ENCODE assay signal across 8 mouse cellular contexts in the genomic region with DNA sequence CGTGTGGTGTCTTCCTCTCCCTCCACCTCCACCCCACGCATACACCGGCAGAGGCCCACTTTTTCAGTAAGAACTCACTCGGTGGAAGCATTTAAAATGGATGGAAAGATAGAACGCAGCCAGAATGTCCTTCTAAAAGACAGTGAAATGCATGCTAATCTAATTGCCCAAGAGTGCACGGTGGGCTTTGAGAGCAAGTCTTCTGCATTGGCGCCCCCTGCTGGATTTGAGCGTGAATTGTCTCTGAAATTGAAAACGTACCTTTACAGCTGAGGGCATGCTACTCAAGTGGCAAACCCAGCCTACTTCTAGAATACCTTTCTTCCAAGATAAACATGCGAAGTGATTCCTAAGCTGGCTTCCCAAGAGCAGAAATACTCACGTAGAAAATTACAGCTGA.
DNase-seq lines count a peak whose midpoint lies in the region; ATAC-seq and TF ChIP-seq lines count a peak whose summit lies in the region.

No protein-coding gene starts in this region.

- peaks cover 5% of the 10 kb centered on the region; the same call in 1 of the 2 replicates for H3K4me1 ChIP-seq in forebrain, postnatal 0 days (ENCODE audit: insufficient read depth)
- H3K4me1 ChIP-seq in hindbrain, embryonic 12.5 days = 0 out of 2 replicates have a peak, but pooled peaks cover 2% of the 10 kb centered on the region
- H3K4me1 ChIP-seq in lung, postnatal 0 days (ENCODE audit: insufficient read depth, low read depth, low read length) = no peaks in the 10 kb centered on the region

- H3K27me3 ChIP-seq in forebrain, postnatal 0 days (ENCODE audit: insufficient read depth, low read length) = no peaks in the 10 kb centered on the region
- no peaks in the 10 kb centered on the region for H3K27me3 ChIP-seq in hindbrain, embryonic 12.5 days
- no peaks in the 10 kb centered on the region for H3K27me3 ChIP-seq in lung, postnatal 0 days (replicated peaks; ENCODE audit: insufficient read depth, low read length)

- peak; percentile 56 for DNase-seq in NIH3T3 (ENCODE audit: low read depth)
- peak; percentile 77 for DNase-seq in cerebellum, adult 11-12 months
- peak; percentile 90 for DNase-seq in forebrain, postnatal 0 days
- peak; percentile 72 for DNase-seq in layer of hippocampus, adult 9-11 months
- peak; percentile 88 for DNase-seq in lung, postnatal 0 days (ENCODE audit: low spot score)
- DNase-seq in retina, postnatal 1 day = peak; percentile 83
- DNase-seq in yolk sac, embryonic 10.5 days (ENCODE audit: low spot score) = peak; percentile 37

- no peaks in the 10 kb centered on the region for H3K9me3 ChIP-seq in forebrain, postnatal 0 days (ENCODE audit: low read length)
- no peaks in the 10 kb centered on the region for H3K9me3 ChIP-seq in hindbrain, embryonic 12.5 days (replicated peaks)
- no peaks in the 10 kb centered on the region for H3K9me3 ChIP-seq in lung, postnatal 0 days (ENCODE audit: low read length)

- no peaks in the 10 kb centered on the region for H3K36me3 ChIP-seq in forebrain, postnatal 0 days (ENCODE audit: insufficient read depth)
- H3K36me3 ChIP-seq in hindbrain, embryonic 12.5 days = no peaks in the 10 kb centered on the region
- H3K36me3 ChIP-seq in lung, postnatal 0 days (ENCODE audit: insufficient read depth, low read length) = no peaks in the 10 kb centered on the region

- peak; percentile 63; the same call in 1 of the 2 replicates for TF ChIP-seq EP300 in lung, postnatal 0 days (IDR thresholded peaks at IDR 0.05)

- no peak overlapping the region for H3K9ac ChIP-seq in forebrain, postnatal 0 days
- H3K9ac ChIP-seq in hindbrain, embryonic 12.5 days = no peak overlapping the region
- no peak overlapping the region for H3K9ac ChIP-seq in lung, postnatal 0 days (replicated peaks; ENCODE audit: low read depth)

- peak; percentile 89 for ATAC-seq in forebrain, postnatal 0 days
- ATAC-seq in hindbrain, embryonic 12.5 days (ENCODE audit: low FRiP score) = peak; percentile 72
- peak; percentile 83 for ATAC-seq in lung, postnatal 0 days

- H3K4me3 ChIP-seq in forebrain, postnatal 0 days (ENCODE audit: low read depth, low read length) = no peak overlapping the region
- no peak overlapping the region for H3K4me3 ChIP-seq in hindbrain, embryonic 12.5 days
- H3K4me3 ChIP-seq in lung, postnatal 0 days (ENCODE audit: low read depth, low read length) = no peak overlapping the region

- TF ChIP-seq CTCF in forebrain, postnatal 0 days (IDR thresholded peaks at IDR 0.05; ENCODE audit: low read depth) = peak; percentile 95
- peak; percentile 90 for TF ChIP-seq CTCF in lung, postnatal 0 days (IDR thresholded peaks at IDR 0.05)

- H3K4me2 ChIP-seq in forebrain, postnatal 0 days (ENCODE audit: low read depth) = peak overlapping the region; percentile 37
- H3K4me2 ChIP-seq in hindbrain, embryonic 12.5 days (replicated peaks) = peak overlapping the region; percentile 27; the same call in 1 of the 2 replicates
- no peak overlapping the region for H3K4me2 ChIP-seq in lung, postnatal 0 days (replicated peaks; ENCODE audit: low read depth, low read length)

- H3K27ac ChIP-seq in forebrain, postnatal 0 days (ENCODE audit: low read depth, low read length) = 0 out of 2 replicates have a peak overlapping the region, but pooled peaks have one; percentile 29
- no peak overlapping the region for H3K27ac ChIP-seq in hindbrain, embryonic 12.5 days
- no peak overlapping the region for H3K27ac ChIP-seq in lung, postnatal 0 days (ENCODE audit: low read length)

- 7% methylated on average over 11 of the region's 11 CpGs for WGBS in forebrain, postnatal 0 days
- 17% methylated on average over 11 of the region's 11 CpGs for WGBS in hindbrain, embryonic 12.5 days
- WGBS in lung, postnatal 0 days = 13% methylated on average over 11 of the region's 11 CpGs

Comparison
In these comparisons a context has a peak if more than half of its experiments do, and no peak if none do; other contexts are left out.
1. DNase-seq: peak in every context shown above with its lines; median percentile 90 in forebrain, postnatal 0 days; 88 in lung, postnatal 0 days; 83 in retina, postnatal 1 day; 77 in cerebellum, adult 11-12 months; 72 in layer of hippocampus, adult 9-11 months; 56 in NIH3T3; 37 in yolk sac, embryonic 10.5 days.